Mouse (Mus musculus) CD4-positive, CD25-positive, alpha-beta regulatory T cell, adult 2 months (primary cell): ENCODE measurements around the gene Ccne1.
A peak's percentile ranks its signal among the peaks of the same experiment; 100 is the strongest.
"Not testable (repeated sequence)": the region's sequence is repeated elsewhere in the genome, so short reads cannot be mapped to it uniquely, and the experiment has no call there.

ENCODE experiments used
- DNase-seq: peaks from one replicate; pipeline ENCODE4 v3.0.0-alpha.2; 2012; ENCODE audit warnings: low read depth, low spot score

Ccne1 gene

DNA sequence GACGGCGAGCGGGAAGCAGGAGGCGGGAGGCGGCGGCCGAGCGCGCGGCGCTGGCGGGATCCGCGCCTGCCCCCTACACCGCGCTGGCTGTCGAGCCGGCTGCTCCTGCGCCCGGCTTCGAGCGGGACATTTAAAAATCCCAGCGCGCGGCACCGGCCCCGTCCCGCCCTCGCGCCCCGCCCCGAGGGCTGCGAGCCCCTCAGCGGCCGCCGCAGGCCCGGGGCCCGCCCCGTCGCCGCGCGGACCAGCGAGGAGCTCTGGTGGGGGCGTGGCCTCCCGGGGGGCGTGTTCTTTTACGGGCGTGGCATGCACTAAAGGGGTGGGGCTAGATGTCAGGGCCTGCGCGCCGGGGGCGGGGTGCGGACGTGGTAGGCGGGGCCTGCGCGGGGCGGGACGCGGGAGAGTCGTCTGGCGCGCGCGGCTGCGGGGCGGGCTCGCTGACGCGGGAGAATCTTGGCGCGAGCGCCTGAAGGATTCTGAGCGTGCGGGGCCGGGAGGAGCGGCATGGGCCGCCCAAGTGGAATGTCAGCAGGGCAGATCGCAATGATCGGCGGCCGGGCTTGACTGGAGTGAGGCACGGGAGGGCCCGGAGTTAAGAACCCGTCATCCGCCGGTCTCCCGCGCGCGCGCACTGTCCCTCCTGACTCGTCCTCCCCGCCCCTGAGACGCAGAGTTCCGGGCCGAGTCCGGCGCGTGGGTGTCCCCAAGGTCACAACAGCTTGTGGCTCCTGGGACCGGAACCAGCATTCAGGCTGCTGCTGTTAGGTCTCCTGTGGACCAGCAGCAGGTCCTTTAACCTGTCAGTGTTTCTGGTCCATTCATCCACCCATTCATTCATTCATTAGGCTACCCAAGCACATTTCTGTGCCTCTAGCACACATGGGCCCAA, at the start of gene Ccne1:
Ccne1 (minus strand) TSS at position 164 of the 889 bp plus-strand sequence.
- peak; percentile 99 for DNase-seq

DNA sequence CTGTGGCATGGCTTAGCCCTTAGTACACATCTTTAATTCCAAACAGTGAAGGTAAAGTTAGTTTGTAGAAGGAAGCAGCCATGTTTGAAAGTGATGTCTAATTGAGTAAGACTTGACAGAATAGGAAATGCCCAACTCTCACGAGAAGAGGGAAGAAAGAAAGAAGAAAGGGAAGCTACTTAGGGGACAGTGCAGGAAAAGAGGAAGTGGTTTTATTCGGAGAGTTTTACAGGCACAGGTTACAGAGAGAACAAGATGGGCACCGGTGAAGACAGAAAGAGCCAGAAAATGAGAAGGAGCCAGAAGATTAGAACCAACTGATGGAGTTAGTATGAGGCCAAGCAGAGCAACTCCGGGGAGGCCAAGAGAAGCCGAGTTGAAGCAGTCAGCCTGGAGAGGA, 48.5 kb upstream of the Ccne1 start:
- no peak for DNase-seq

- no peak for DNase-seq
These were observed 45.2 kb upstream of the Ccne1 start for GRCm38 (mm10) chr7:38152571-38152970.

GRCm38 (mm10) chr7:38151706-38152312, 44.5 kb upstream of the Ccne1 start:
- DNase-seq: no peak

GRCm38 (mm10) chr7:38147477-38147876, 40.1 kb upstream of the Ccne1 start:
- no peak for DNase-seq

GRCm38 (mm10) chr7:38141747-38142545, 34.6 kb upstream of the Ccne1 start:
- peak; percentile 89 for DNase-seq

DNA sequence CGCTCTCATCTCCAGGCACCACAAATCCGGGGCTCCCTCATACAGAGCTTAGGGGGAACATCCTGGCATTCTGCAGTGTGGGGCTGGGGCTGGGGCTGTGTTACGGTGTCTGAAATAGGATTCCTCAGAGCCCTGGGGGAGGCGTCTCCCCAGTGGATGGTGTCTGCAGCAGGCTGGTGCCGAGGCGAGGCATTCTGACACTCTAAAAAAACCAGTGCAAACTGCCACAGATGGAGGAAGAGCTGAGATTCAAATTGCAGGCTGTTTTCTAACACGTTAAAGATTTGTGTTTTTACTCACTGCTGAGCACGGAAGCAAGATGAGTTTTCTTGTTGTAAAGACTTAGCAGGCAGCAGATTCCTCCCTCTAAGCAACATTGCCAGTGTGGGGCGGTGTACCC, 33.0 kb upstream of the Ccne1 start:
- no peak for DNase-seq

GRCm38 (mm10) chr7:38134471-38134870, 27.1 kb upstream of the Ccne1 start:
- no peak for DNase-seq

DNA sequence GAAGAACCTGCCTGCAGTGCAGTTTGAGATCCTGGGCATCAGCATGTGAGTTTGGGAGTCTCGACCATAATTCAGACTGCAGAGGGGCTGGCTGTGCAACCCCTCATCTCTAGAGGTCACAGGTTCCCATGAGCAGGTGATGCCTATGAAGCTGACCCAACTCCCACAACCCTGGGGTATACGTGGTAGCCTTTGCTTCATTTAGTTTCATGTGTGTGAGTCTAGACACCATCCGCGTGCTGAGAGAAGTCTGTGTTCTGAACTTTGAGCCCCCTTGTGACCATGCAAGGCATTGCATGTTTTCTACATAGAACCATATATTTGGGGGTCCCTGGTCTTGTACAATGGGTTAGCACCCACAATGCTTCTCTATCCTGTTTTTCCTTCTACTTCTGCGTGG, 23.9 kb upstream of the Ccne1 start:
- peak; percentile 80 for DNase-seq

DNA sequence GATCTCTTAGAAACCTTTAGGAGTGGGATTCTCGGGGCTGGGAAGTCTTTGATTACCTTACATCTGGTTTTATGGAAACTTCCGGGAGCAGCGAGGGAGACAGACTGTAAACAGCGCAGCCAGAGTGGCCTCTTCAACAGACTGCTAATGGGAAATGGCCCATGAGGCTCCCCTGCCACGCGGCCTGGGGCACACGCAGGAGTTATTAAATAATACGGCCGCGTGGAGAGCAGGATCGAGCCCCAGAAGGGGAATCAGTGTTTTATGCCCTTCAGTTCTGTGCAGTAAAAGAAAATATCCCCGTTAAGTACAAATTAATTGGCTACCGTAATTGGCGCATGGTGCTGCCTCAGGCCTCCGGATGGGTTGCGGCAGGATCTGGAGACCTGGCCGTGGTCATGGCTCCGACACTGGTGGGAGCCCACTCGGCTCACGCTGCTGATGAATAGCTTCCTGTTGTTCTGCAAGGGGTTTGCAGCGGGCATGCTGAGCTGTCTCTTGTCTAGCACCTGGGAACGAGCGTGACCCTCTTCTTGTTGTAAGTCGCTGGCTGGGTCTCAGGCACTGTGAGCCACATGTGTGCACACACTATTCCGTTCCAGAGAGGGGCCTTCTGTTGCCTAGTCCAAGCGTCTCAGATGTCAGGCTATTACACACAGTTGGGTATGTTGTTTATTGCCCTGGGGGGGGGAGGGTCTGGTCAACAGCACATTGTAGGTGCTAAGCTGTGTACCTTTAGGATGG, 22.8 kb upstream of the Ccne1 start:
- DNase-seq: no peak

GRCm38 (mm10) chr7:38129491-38129890, 22.2 kb upstream of the Ccne1 start:
- no peak for DNase-seq

DNA sequence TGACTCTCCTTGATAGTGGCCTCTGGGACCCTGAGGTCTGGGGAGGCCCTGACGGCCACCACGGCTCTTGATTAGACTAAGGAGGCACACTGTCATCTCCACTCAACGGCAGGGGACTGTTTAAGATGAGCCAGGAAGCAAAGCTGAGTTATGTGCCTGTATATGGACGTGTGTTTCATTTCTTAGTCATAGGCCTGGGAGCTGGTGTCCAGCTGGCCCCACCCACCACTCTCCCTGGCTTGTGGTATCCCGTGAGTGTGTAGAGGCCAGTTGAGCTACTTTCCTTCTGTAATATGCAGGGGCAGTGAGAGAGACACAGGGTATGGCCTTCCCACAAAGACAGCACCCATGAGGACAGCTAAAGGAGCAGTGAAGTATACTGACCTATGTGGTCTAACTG, 20.9 kb upstream of the Ccne1 start:
- not testable (repeated sequence) for DNase-seq

DNA sequence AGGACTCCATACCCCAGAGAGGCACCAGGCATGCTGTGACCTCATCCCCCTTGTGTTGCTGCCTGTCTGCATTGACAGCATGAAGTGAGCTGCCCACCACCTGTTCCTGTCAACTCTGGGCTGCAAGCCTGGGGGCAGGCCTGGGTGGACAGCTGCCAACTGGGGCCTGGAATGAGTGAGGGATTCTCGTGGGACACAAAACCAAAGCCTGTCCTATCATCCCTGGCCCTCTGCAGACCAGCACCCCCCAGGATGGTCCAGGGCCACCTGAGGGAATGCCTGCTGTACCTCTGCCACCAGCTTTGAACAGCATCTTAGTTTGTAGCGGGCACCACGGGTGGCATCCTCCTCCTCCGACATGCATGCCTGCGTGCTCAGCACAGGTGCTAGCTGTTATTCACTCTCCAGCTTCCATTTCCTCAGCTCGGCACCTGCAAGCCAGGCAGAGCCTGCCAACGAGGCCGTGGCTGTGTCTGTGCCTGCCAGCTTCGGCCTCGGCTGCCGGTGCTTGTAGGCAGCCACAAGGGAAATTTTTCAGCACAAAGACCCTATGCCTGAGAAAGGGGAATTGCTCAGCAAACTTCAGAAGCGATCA, 18.3 kb upstream of the Ccne1 start:
- DNase-seq: no peak

GRCm38 (mm10) chr7:38124164-38124563, 16.8 kb upstream of the Ccne1 start:
- DNase-seq: peak; percentile 29

- DNase-seq: no peak
These were observed 11.3 kb upstream of the Ccne1 start for GRCm38 (mm10) chr7:38118594-38118993.

DNA sequence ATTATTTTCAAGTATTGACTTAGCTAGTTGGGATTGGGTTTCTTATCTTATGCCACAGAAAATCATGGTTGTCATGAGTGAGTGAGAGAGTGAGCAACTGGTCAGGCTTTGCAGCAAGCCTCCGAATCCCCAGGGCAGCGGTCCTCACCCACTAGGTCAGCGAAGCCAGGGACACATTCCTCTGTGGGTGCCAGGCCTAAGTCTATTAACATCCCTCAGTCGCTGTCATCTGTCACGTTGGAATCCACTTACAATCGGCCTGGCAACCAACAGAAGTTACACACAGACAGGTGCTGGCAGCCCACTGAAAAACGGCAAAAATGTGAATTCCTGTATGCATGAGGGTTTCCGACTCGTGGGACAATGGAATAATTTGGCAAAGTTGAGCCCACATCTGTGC, 5.1 kb upstream of the Ccne1 start:
- no peak for DNase-seq

GRCm38 (mm10) chr7:38111996-38112395, 4.7 kb upstream of the Ccne1 start:
- DNase-seq: no peak

DNA sequence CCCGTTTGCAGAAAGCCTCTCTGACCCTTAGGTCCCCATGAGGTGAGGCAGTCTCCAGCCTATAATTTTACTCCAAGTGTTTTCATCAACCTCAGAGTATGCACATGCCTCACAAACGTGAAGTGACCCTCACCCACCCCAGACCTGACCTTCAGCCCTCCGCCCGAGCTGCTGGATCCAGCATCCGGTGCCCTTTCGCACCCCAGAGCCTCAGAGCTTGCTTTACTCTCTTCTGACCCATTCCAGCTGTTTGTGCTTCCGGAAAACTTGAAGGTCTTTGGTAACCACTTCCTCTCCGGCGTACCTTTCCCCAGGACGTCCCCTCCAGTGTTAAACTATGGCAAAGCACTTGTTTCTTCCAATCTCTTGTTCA, 912 bp upstream of the Ccne1 start:
- peak; percentile 43 for DNase-seq

DNA sequence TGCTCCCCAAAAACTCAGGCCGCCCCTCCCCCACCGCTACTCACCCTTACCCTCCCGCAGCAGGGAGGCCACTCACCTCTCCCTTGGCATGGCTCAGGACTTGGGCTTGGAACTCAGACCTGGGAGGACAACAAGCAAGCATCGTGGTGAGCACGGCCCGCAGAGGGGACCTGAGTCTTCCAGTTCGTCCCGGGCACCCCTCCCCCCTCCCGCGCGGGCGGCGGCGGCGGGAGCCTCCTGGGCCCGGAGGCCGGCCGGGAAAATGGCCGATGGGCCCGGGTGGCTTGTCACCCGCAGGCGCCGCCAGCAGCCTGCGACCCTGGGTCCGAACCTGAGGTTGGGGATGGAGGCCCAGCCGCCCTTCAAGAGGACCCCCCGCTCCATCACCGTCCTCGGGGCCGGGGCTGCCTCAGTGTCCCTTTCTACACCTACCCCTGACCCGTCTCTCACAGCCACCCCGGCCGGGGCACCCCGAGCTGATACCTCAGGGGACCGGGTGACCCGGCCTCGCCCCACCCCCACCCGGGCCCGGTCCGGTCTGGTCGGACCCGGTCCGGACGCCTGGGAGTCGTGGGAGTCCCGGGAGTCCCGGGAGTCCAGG, 523 bp downstream of the Ccne1 start:
- peak; percentile 46 for DNase-seq

GRCm38 (mm10) chr7:38105379-38105778, 2.0 kb downstream of the Ccne1 start:
- DNase-seq: no peak

DNA sequence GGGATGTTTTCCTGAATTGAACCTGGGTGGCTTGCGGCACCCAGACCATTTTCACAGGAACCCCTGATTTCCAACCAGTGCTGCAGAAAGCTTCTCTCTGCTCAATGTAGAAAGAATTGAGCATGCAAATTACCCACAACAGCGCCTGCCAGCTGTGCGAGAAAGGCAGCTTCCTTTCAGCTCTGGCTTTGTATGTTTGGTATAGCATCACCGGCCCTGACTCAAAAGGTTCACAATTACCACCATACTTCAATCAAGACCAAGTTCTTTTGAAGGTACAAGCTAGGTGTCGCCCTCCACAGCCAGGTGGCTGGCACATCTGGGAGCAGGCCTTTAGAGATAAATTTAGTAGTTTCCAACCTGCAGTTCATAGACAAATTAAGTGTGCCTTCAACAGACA, 3.2 kb downstream of the Ccne1 start:
- peak; percentile 66 for DNase-seq
